Mouse (Mus musculus) lung, postnatal 14 days (tissue): ENCODE measurements around the gene Mup15.
"Not testable (repeated sequence)": the region's sequence is repeated elsewhere in the genome, so short reads cannot be mapped to it uniquely, and the experiment has no call there.

Experiments
- DNase-seq: peaks from one replicate; pipeline ENCODE4 v3.0.0; 2021

Gene Mup15

GRCm38 (mm10) chr4:61439643-61440042 is at the start of gene Mup15:
TSS of gene Mup15 (minus strand) at chr4:61439743.
- not testable (repeated sequence) for DNase-seq
